Mouse (Mus musculus) MEL (cell line): ENCODE data around the gene Fkbp4. TPM values are rescaled to one million over a fixed set of nuclear protein-coding genes. Genes with fewer than 3 reads are reported as not detected.

Experiments
- DNase-seq: peaks from one replicate; pipeline ENCODE4 v3.0.0; 2011; ENCODE audit warnings: low read depth, low spot score
- H3K27ac ChIP-seq: 2 replicates; pipeline ENCODE4 v1.5.1; 2012; ENCODE audit warnings: low read depth, mild to moderate bottlenecking, control low read depth, low read length, moderate library complexity; ENCODE audit not compliant: control insufficient read depth
- H3K27me3 ChIP-seq, 2 experiments: fragments of 150-350 bp in 1 of 2; sonication (generic) in 1 of 2; 2 replicates each; pipeline ENCODE4 v1.6.1; 2012; ENCODE audit warnings: low read length in 2 of 2, mild to moderate bottlenecking in 2 of 2, improper control_type of control experiment in 1 of 2, moderate library complexity in 1 of 2; ENCODE audit not compliant: insufficient read depth in 2 of 2, control insufficient read depth in 1 of 2
- H3K36me3 ChIP-seq, 2 experiments: 2 replicates each; pipeline ENCODE4 v1.6.1; 2012 to 2014; ENCODE audit warnings: low read length in 2 of 2, improper control_type of control experiment in 1 of 2, inconsistent platforms in 1 of 2, mild to moderate bottlenecking in 1 of 2; ENCODE audit not compliant: insufficient read depth in 2 of 2, control insufficient read depth in 1 of 2
- H3K4me1 ChIP-seq, 2 experiments: fragments of 150-350 bp in 1 of 2; sonication (generic) in 1 of 2; 2 replicates each; pipeline ENCODE4 v1.6.1; 2012; ENCODE audit warnings: low read length in 2 of 2, improper control_type of control experiment in 1 of 2, mild to moderate bottlenecking in 1 of 2; ENCODE audit not compliant: insufficient read depth in 2 of 2, control insufficient read depth in 1 of 2
- H3K4me3 ChIP-seq, 2 experiments: fragments of 150-350 bp in 1 of 2; sonication (generic) in 1 of 2; 2 replicates each; pipeline ENCODE4 v1.5.1; 2012; ENCODE audit warnings: low read depth in 2 of 2, low read length in 2 of 2, mild to moderate bottlenecking in 2 of 2, moderate library complexity in 2 of 2, control low read depth in 1 of 2, improper control_type of control experiment in 1 of 2; ENCODE audit not compliant: control insufficient read depth in 1 of 2, insufficient read depth in 1 of 2
- H3K79me2 ChIP-seq: 2 replicates; pipeline ENCODE4 v1.6.1; 2012; ENCODE audit warnings: mild to moderate bottlenecking, low read length, moderate library complexity; ENCODE audit not compliant: control insufficient read depth, poor library complexity, insufficient read depth
- H3K9ac ChIP-seq: 2 replicates; pipeline ENCODE4 v1.6.1; 2012; ENCODE audit warnings: low read depth, mild to moderate bottlenecking, control low read depth, low read length, moderate library complexity; ENCODE audit not compliant: control insufficient read depth, poor library complexity, severe bottlenecking
- H3K9me3 ChIP-seq: fragments of 150-350 bp; sonication (generic); replicated peaks from 2 replicates; pipeline ENCODE4 v1.6.1; 2012; ENCODE audit warnings: mild to moderate bottlenecking, low read length, improper control_type of control experiment, moderate library complexity; ENCODE audit not compliant: insufficient read depth
- BHLHE40 ChIP-seq: IDR thresholded peaks from 2 replicates; pipeline ENCODE4 v1.6.1; 2012; ENCODE audit warnings: low read depth, mild to moderate bottlenecking, inconsistent platforms, low read length, improper control_type of control experiment, borderline replicate concordance
- CTCF ChIP-seq, 3 experiments: IDR thresholded peaks in 2 of 3; conservative IDR thresholded peaks in 1 of 3; 2 replicates each; pipeline ENCODE4 v1.5.1; 2011 to 2012; ENCODE audit warnings: low read length in 3 of 3, low read depth in 2 of 3, mild to moderate bottlenecking in 2 of 3, improper control_type of control experiment in 1 of 3, inconsistent platforms in 1 of 3, mixed read lengths in 1 of 3, moderate library complexity in 1 of 3; ENCODE audit not compliant: control insufficient read depth in 1 of 3, insufficient read depth in 1 of 3, poor library complexity in 1 of 3, severe bottlenecking in 1 of 3
- E2F4 ChIP-seq: IDR thresholded peaks from 2 replicates; pipeline ENCODE4 v1.6.1; 2011; ENCODE audit warnings: low read depth, low read length, improper control_type of control experiment, borderline replicate concordance
- EP300 ChIP-seq, 2 experiments: IDR thresholded peaks; 2 replicates each; pipeline ENCODE4 v1.6.1; 2011; ENCODE audit warnings: improper control_type of control experiment in 2 of 2, low read length in 2 of 2, low read depth in 1 of 2, mild to moderate bottlenecking in 1 of 2
- ETS1 ChIP-seq: IDR thresholded peaks from 2 replicates; pipeline ENCODE4 v1.6.1; 2012; ENCODE audit warnings: low read depth, mild to moderate bottlenecking, inconsistent platforms, low read length, improper control_type of control experiment, moderate library complexity
- GATA1 ChIP-seq: IDR thresholded peaks from 2 replicates; pipeline ENCODE4 v1.6.1; 2011; ENCODE audit warnings: low read depth, low read length, improper control_type of control experiment
- JUND ChIP-seq: IDR thresholded peaks from 2 replicates; pipeline ENCODE4 v1.6.1; 2011; ENCODE audit warnings: low read depth, mild to moderate bottlenecking, improper control_type of control experiment, low read length
- MXI1 ChIP-seq: IDR thresholded peaks from 2 replicates; pipeline ENCODE4 v1.6.1; 2011; ENCODE audit warnings: mild to moderate bottlenecking, low read depth, low read length, improper control_type of control experiment
- MYC ChIP-seq: IDR thresholded peaks from 2 replicates; pipeline ENCODE4 v1.6.1; 2011; ENCODE audit warnings: low read depth, mild to moderate bottlenecking, low read length, improper control_type of control experiment, moderate library complexity
- POLR2AphosphoS2 ChIP-seq: IDR thresholded peaks from 2 replicates; pipeline ENCODE4 v1.6.1; 2011; ENCODE audit warnings: low read length, improper control_type of control experiment
- POLR2AphosphoS5 ChIP-seq: IDR thresholded peaks from 2 replicates; pipeline ENCODE4 v1.6.1; 2012; ENCODE audit warnings: low read depth, borderline replicate concordance, mild to moderate bottlenecking, inconsistent platforms, low read length, moderate library complexity, mixed read lengths
- RAD21 ChIP-seq: IDR thresholded peaks from 2 replicates; pipeline ENCODE4 v1.6.1; 2011; ENCODE audit warnings: mild to moderate bottlenecking, low read depth, low read length, improper control_type of control experiment
- TAL1 ChIP-seq: IDR thresholded peaks from 2 replicates; pipeline ENCODE4 v1.6.1; 2012; ENCODE audit warnings: mild to moderate bottlenecking, inconsistent platforms, low read length, moderate library complexity, mixed read lengths
- TCF12 ChIP-seq: IDR thresholded peaks from 2 replicates; pipeline ENCODE4 v1.6.1; 2014; ENCODE audit warnings: low read depth, mild to moderate bottlenecking, inconsistent platforms, low read length, improper control_type of control experiment, moderate library complexity
- UBTF ChIP-seq: IDR thresholded peaks from 2 replicates; pipeline ENCODE4 v1.6.1; 2012; ENCODE audit warnings: low read depth, mild to moderate bottlenecking, inconsistent platforms, low read length, improper control_type of control experiment, moderate library complexity, borderline replicate concordance; ENCODE audit not compliant: insufficient read depth
- USF1 ChIP-seq: IDR thresholded peaks from 2 replicates; pipeline ENCODE4 v1.6.1; 2014; ENCODE audit warnings: low read depth, mild to moderate bottlenecking, inconsistent platforms, low read length, improper control_type of control experiment, moderate library complexity
- USF2 ChIP-seq, 2 experiments: IDR thresholded peaks; 2 replicates each; pipeline ENCODE4 v1.6.1; 2011 to 2012; ENCODE audit warnings: improper control_type of control experiment in 2 of 2, low read length in 2 of 2, borderline replicate concordance in 1 of 2, inconsistent platforms in 1 of 2, low read depth in 1 of 2, mild to moderate bottlenecking in 1 of 2; ENCODE audit not compliant: insufficient read depth in 1 of 2
- ZC3H11A ChIP-seq: IDR thresholded peaks from 2 replicates; pipeline ENCODE4 v1.6.1; 2012; ENCODE audit warnings: low read depth, mild to moderate bottlenecking, inconsistent platforms, low read length, improper control_type of control experiment
- ZKSCAN1 ChIP-seq: IDR thresholded peaks from 2 replicates; pipeline ENCODE4 v1.6.1; 2012; ENCODE audit warnings: low read depth, mild to moderate bottlenecking, inconsistent platforms, low read length, improper control_type of control experiment, moderate library complexity
- polyA plus RNA-seq, 2 experiments: library from polyadenylated mRNA; stranded (reverse) in 1 of 2; unstranded in 1 of 2; fragments of >175 nt in 1 of 2; fragments of >200 nt in 1 of 2; gene quantifications; 2 replicates each; pipeline versions ENCODE4 v1.2.1 to v1.2.4; 2012; ENCODE audit warnings: low replicate concordance in 2 of 2, low read depth in 1 of 2; ENCODE audit not compliant: insufficient read length in 2 of 2, insufficient read depth in 1 of 2, missing spikeins in 1 of 2
- total RNA-seq: library from RNA; depleted of rRNA; stranded (reverse); fragments of 300-350 nt; gene quantifications from 2 replicates; pipeline ENCODE4 v1.2.3, GENCODE M21; 2012

Fkbp4 gene
- total and polyA plus RNA-seq, 3 experiments: 333 to 934 (median 426) TPM

DNA sequence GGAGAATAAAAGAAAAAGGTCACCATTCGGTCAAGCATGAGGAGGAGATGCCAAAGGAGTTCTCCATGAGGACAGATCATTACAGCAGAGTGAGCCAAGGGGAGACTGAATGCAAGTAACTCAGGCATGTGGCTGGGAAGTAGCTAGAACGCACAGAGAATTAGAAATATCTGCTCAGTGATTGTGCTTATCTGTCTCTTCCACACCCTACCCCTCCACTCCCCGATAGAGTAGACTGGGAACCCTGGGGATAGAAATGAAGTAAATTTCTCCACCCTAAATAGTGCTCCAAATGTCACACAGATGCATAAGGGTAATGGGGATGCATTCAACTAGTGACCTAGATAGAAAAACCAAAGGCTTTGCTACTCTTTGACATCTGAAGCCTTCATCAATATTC is 28.1 kb upstream of the Fkbp4 start:
- Histone ChIP-seq H3K9me3 (no peaks in the 10 kb centered on the region), H3K36me3 (no peaks in the 10 kb centered on the region), H3K4me3 (no peak overlapping the region), H3K9ac (no peak overlapping the region), H3K27me3 (no peaks in the 10 kb centered on the region), H3K79me2 (no peaks in the 10 kb centered on the region), H3K27ac (no peak overlapping the region), H3K4me1 (no peaks in the 10 kb centered on the region)
- TF ChIP-seq MXI1: no peak
- TF ChIP-seq TCF12: peak; percentile 65
- no peak for TF ChIP-seq USF2 (IDR thresholded peaks at IDR 0.05; ENCODE audit: borderline replicate concordance in 1 of 2, insufficient read depth in 1 of 2, low read depth in 1 of 2, low read length in 2 of 2)
- TF ChIP-seq ETS1: no peak
- no peak for TF ChIP-seq USF1
- no peak for TF ChIP-seq MYC
- no peak for TF ChIP-seq ZC3H11A
- no peak for TF ChIP-seq UBTF
- peak; percentile 16; the same call in 1 of the 2 replicates for TF ChIP-seq TAL1
- no peak for TF ChIP-seq RAD21
- TF ChIP-seq GATA1: peak; percentile 59
- TF ChIP-seq EP300 (IDR thresholded peaks at IDR 0.05; ENCODE audit: low read depth in 1 of 2, low read length in 2 of 2): peak; percentile 53 to 58
- TF ChIP-seq E2F4: no peak
- TF ChIP-seq CTCF (IDR thresholded peaks at IDR 0.05 in 2 of 3, conservative IDR thresholded peaks at IDR 0.05 in 1 of 3; ENCODE audit: control insufficient read depth in 1 of 3, insufficient read depth in 1 of 3, low read depth in 2 of 3, low read length in 3 of 3, poor library complexity in 1 of 3, severe bottlenecking in 1 of 3): no peak
- no peak for TF ChIP-seq ZKSCAN1
- DNase-seq: peak; percentile 47

DNA sequence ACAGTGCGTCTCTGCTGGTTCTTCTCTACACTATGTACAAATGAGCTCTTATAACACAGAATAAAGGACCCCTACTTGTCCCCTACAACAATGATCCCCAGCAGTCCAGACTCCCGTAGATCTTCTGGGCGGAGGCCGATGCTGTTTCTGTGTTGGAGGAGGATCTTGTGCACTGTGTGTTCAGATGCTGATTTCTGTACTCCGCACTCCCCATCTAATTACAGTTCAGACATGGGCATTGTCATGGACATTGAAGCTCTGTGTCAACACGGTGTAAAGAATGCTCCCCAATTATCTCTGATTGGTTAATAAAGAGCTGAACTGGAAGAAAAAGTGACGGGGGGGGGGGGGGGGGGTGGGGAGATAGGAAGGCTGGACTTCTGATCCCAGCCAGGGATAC is 27.6 kb upstream of the Fkbp4 start:
- H3K4me1 ChIP-seq: no peaks in the 10 kb centered on the region
- no peak overlapping the region for H3K4me3 ChIP-seq
- no peak for DNase-seq
- H3K27me3 ChIP-seq: no peaks in the 10 kb centered on the region
- H3K9me3 ChIP-seq: no peaks in the 10 kb centered on the region
- H3K79me2 ChIP-seq: no peaks in the 10 kb centered on the region
- H3K36me3 ChIP-seq: no peaks in the 10 kb centered on the region
- no peak for TF ChIP-seq TCF12
- no peak for TF ChIP-seq BHLHE40
- no peak for TF ChIP-seq JUND
- TF ChIP-seq POLR2AphosphoS5: no peak
- no peak for TF ChIP-seq POLR2AphosphoS2
- H3K9ac ChIP-seq: no peak overlapping the region
- no peak overlapping the region for H3K27ac ChIP-seq
